Mouse (Mus musculus): Measurements from ENCODE around the gene Prkar2b. TPM values are rescaled to one million over a fixed set of nuclear protein-coding genes. Genes with fewer than 3 reads are reported as not detected.

Prkar2b gene
- total RNA-seq, 2 experiments from 2014 or later = 1.7 to 1.9 TPM

DNA sequence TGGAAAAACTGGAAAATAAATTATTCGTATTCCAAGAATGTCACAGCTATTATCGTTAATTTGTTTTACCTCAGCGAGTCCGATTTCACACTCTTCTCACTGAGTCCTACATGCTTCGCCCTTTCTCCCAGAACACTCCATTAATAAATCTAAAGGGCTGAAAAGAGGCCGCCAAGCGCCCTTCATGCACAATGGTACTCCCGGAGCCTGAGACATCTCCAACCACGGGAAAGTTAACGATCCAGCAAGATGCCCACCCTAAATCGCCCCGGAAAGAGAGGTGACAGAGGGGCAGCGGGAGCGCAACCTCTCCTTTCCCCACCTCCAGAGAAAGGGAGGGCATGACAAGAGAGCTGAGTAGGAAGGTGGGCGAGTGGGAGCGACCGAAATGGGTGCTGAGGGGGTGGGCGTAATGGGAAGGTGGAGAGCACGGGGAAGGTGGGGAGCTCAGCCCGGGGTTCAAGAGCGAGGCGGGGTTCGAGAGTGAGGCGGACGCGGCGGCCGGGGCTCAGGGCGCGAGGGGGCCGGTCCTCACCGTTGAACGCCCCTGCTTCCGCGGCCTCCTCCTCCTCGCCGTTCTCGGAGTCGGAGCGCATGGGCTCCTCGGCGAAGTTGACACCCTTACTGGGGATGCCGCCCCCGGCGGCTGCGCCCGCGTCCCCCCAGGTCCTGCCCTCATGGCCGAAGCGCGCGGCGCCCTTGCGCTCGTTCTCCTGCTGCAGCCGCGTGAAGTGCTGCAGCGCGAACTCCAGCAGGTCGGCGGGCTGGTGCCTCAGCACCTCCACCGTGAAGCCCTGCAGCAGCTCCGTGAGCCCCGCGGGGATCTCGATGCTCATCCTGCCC is 628 bp downstream of the Prkar2b start:
- intact Hi-C loops (cut with DNase I) = loop anchor here (5.0 kb wide), 1 partner anchor 93 kb away; no protein-coding TSS in a partner anchor
- DNase-seq = no peak

DNA sequence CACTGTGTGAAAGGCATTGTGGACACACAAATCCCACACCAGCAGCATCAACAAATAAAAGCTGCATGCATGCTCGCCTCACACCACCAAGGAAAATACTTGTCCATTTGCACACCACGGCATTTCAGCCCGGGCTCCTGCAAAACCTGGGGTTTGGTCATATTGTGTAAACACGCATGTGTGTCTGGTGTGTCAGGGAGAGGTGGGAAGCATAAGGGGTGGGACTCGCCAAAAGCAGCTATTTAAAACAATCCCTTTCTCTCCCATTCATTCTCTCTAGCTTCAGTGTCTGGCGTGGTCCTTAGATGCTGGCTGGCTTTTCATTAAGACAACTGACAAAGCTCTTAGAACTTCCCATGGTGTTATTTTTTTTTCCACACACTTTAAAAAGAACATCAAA is 1.4 kb downstream of the Prkar2b start:
- intact Hi-C loops (cut with DNase I) = loop anchor here (5.0 kb wide), 1 partner anchor 92 kb away; no protein-coding TSS in a partner anchor
- DNase-seq = no peak

DNA sequence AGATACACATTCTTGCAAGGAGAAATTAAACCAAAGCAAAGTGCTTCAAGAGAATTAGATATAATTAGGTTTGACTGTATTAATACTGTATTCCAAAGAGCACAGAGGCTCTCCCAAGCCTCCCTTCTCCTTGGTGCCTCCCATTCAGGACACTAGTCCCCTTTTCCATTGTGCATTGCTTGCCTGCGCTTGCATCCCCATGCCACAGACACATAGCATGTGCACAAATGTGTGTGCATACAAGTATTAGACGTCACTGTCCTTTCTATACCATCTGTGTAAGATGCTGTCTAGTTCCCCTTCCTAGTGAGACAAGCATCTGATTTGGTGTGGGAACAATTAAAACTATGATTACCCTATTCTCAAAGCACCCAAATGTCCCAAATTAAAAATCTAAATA is 2.0 kb downstream of the Prkar2b start:
- intact Hi-C loops (cut with DNase I) = no loop called here
- DNase-seq = no peak

DNA sequence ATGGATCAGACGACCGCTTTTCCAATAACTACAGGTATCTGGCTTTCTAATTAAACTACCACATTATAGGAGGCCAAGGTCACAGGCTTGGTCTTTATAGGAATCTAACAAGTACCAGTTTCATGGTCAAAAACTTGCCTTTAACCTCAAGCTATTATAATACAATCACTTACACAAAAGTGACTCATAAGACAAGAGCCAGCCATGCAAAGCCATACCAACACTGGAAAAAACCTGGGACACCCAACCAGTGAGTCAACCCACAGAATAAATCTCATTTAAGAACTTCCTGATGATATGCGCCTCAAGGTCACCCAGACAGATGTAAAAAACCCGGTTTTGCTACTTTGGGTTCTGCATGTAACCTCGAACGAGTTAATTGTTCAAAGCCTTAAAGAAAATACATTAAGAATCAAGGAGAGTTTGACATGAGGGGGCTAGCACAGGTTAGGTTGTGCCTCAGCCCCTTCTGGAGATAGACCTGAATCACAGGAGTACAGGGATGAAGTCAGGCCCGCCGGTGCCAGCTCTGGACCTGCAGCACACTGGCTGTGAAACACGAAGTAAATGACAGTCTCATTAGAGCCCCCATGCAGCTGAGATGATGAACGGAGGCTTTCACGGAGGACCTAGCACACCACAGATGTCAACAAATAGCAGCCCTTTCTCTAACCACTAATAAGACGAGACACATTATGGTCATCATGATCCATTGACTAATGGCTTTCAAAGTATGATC is 3.5 kb downstream of the Prkar2b start:
- no peak for DNase-seq
- intact Hi-C loops (cut with DNase I) = no loop called here

DNA sequence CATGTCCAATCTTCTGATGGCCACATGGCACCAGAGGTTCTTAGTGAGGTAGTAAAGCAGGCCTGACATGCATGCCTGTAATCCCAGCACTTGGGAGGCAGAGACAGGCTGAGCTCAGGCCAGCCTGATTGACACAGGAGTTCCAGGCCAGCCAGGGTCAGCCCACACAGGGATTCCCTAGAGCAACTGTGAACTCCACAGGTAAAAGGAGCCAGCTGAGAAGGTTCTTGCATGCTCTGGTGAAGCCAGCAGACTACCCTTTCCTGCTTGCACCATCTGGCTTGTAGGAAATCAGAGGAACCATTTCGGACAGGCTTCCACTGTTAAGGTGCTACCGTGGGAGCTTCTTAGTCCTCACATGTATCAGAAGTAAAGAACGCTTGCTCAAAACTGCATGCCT is 5.3 kb downstream of the Prkar2b start:
- no peak for DNase-seq
- intact Hi-C loops (cut with DNase I) = no loop called here

DNA sequence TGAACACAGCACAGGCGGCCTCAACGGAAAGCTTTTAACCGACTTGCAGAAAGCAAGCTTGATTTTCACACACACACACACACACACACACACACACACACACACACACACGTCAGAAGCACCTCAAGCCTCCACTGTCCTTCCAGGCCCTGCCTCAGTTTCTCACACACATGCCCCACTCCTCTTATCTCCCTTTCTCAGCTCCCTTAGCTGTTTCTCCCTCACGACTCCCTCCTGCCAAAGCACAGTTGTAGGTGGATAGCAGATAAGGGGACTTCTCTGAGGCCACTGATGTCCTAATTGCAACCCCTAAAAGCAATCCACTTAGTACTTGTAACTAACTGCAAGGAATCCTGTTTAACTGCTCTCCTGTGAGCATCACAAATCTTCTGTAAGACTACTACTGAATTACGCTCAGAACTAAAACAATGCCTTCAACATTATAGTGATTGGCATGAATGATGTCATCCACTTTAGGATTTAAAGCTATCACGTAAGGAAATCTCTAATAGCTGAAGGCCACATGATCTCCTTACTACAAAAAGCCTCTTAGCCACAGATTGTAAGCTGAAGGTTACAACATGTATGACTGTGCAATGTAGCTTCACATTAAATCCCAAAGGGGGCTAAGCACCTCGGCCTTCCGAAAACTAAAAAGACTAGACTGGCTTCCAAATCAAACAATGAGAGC is 6.5 kb downstream of the Prkar2b start:
- intact Hi-C loops (cut with DNase I) = no loop called here
- DNase-seq = no peak

DNA sequence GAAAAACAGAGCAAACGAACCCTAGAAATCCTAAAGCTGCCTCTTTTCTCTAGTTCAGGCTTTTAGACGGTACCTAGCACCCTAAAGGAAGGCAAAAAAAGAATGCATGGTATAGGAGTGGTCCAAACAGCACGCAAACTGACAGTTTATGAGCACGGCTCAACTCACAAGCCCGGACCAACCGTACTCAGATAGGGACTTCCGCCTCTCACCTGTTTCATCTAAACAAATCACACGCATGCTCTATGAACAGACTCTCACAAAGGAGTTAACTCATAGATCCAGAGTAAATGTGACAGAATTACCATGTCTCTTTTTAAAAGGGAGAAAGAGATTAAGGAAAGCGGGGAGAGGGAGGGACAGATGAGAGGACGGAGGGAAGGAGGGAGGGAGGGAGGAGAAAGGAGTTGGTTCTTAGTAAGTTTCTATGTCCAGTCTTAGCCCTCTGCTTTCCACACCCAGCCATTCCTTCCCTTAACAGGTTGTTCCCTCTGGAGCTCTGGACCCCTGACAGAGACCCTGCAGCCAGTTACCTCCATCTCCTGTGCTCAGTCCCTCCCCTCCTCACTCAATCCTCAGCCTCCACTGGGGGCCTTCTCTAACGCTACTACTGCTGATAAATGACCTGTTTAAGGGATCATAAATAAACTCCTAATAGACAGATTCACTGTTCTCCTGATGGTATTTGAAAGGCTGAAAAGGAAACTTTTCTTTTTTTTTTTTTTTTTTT is 7.3 kb downstream of the Prkar2b start:
- no peak for DNase-seq
- intact Hi-C loops (cut with DNase I) = no loop called here

DNA sequence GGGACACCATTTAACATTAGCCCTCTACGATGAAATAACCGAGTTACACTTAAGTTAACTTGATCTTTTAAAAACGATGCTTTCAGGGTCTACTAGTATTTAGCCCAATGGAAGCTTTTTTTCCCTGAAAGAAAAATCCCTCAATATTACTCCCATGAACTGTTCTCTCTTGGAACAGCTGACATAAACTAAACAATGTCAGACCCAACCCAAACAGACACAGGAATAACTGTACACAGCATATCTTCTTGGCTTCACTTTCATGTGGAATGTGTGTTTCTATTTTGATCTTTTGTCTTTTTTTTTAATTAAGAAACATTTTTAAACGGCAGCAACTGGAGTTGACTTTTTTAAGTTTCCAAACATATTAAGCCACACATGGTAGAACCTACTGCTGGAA is 8.2 kb downstream of the Prkar2b start:
- intact Hi-C loops (cut with DNase I) = no loop called here
- no peak for DNase-seq

DNA sequence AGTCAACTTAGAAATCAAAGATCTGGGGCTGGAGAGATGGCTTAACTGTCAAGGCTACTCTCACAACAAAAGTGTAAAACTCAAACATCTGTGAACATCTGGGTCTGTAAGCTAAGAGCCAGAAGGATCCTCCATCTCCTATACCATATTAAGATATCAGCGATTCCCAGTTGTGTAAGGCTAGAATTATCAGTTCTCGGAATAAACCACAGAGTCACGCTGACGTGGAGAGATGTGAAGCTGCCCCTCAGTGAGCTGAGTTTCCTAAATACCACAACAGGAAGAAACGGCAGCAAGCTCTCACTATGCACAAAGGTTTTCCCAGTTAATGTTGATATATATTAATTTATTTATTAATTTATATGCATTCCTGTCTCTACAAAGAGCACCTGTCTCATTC is 10.9 kb downstream of the Prkar2b start:
- DNase-seq = no peak
- intact Hi-C loops (cut with DNase I) = no loop called here

DNA sequence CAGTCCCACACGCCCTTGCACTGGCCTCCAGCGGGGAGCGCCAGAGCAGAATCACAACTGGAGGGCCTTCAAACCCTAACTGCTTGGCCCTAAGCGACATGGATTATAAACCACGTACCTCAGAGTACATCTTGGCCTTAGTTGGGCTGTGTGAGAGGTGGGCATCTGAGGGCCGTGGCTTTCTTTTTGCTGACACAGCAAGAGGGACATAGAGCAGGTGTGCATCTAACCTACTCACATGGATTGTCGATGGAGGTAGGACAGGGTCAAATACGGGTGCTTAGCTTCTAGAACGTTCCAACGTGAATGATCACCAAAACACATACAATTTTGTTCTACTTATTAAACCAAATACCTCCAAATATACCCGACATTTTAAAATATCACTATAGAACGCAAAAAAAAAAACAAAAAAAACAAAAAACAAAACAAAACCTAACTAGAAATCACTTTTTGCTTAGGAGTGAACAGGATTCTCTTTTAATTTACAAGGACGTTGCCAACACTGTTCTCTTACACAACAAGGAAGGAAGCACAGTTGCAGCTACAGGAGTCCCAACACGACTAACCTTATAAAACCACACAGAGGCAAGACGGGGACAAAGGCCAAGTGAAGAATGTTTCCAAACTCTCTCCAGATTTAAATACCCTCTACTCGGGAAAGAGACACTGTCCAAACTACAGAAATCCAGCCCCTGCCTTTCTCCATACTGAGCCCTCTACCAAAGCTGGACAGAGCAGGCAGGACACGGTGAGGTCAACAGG is 15.3 kb downstream of the Prkar2b start:
- DNase-seq = no peak
- intact Hi-C loops (cut with DNase I) = no loop called here

DNA sequence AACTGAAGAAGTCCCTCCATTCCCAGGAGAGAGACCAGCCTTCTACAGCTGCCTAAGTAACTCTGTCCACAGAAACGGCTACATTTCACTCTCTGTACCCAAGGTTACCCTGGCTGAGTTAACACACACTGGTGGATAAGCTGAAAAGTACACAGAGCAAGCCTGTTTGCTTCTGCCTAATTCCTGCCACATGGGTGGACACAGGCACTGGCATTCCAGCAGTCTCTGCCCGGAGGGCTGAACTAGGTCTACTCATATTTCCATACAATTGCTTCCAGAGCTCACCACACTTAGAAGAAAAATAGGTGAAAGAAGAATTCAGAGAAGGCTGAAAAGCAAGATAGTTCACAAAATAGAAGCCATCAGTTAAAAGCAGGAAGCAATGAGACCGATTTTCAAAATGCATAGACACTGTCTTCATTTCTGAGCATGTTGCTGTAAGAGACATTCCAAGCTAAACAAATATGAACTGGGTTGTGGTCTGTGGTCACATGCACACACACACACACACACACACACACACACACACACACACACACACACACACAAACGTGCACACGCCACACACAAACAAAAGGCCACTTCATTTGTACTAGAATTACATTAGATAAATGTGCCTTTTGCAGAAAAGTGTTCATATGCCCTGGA is 16.5 kb downstream of the Prkar2b start:
- DNase-seq = no peak

DNA sequence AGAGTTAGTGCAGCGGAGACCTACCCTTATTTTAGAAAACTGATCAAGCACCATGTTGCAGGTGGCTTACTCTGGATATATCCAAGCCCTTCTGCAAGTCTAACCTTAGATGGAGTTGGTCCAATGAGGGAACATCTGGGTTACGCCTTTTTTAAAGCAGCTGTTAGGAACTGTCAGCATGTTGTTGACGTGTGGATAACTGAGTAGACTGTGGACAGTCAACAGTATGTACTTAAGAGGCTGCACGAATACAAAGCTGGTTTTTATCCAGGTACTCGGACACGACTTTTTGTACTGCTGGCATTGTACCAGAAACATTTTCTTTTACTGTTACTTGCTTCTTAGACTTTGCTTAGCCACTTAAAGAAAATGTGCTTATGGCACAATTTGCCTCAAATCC is 27.6 kb downstream of the Prkar2b start:
- intact Hi-C loops (cut with DNase I) = no loop called here
- DNase-seq = no peak

More for the DNA sequence above, 16.5 kb downstream of the Prkar2b start:
- intact Hi-C loops (cut with DNase I) = no loop called here

DNA sequence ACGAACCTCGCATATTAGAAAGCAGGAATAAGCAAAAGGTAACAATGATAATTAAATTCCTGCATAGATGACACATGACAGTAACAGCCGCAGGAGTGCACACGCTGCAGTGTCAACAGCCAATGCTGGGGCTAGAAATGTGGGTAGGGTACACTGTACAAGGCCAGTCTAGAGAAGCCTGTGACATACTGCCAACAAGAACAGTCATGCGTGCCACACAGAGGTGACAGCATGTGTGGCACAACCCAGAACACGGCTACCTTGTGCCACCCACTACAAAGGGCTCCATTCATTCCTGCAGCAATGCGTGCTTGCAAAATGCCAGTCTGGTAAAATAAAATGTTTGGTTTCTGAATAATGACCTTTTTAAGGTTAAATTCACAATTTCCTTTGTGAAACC is 28.2 kb downstream of the Prkar2b start:
- intact Hi-C loops (cut with DNase I) = no loop called here
- no peak for DNase-seq

DNA sequence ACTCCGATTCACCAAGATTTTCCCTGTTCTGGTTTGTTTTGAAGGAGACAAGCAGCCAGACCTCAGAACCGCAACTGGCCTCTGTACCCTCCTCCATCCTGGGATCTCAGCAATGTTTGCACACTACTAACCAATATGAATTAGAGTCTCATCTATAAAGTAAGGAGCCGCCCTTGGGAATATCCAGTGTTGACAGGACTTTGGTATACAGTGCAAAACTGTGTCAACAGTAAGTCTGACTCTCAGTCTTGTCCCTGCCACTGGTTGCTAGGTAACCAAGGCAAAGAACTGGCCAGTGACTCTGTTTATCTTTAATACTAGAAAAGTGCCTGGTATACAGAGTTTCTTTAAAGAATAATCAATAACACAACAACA is 42.7 kb downstream of the Prkar2b start:
- intact Hi-C loops (cut with DNase I) = no loop called here
- DNase-seq = no peak

DNA sequence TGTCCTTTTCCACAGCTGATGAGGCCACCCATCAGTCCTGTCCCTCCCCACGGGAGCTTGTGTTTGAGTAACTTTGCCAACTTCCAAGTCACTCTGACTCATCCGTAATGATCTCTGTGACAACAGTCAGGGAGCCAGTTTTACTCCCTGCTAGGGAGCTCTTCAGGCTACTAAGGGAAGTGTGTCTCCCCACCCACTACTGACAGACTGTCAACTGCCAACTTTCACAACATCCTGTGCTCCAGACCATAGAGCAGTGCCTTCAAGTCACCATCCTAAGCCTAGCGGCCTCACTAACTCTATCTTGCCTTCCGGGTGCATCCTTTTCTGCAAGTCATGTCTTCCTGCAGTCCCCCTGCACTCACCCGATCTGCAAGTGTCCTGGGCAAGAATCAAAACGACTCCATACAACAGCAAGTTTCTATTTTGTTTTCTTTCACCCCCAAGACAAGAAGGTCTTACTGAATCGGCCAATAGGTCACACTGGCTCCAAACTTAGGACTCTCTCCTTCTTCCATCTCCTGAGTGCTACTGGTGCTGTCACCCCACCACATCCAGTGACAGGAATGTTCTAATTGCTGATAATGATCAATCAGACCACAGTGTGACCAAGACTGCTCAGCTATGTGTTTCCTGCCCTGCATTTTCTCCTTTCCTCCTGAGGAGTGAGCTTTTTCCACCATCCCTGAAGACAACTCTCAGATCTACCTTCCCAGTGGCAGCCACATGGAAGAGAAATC is 43.3 kb downstream of the Prkar2b start:
- DNase-seq = no peak
- intact Hi-C loops (cut with DNase I) = no loop called here

DNA sequence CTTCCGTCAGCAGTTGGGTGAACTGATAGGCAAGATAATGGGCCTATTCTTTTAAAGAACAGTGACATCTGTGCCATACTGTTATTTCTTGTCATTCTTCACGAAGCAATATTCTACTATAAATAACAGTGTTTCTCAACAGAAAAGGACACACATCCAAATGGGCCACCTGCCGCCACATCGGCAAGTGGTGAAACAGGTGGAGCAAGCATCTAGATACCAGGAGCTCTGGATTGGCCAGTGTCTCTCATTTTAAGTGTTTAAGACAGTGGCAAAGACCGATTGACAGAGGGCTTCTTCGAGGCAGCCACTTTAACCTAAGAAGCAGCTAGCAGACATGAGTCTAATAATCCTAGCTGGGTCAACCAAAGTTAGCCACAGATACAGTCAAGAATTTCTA is 44.6 kb downstream of the Prkar2b start:
- no peak for DNase-seq
- intact Hi-C loops (cut with DNase I) = no loop called here

DNA sequence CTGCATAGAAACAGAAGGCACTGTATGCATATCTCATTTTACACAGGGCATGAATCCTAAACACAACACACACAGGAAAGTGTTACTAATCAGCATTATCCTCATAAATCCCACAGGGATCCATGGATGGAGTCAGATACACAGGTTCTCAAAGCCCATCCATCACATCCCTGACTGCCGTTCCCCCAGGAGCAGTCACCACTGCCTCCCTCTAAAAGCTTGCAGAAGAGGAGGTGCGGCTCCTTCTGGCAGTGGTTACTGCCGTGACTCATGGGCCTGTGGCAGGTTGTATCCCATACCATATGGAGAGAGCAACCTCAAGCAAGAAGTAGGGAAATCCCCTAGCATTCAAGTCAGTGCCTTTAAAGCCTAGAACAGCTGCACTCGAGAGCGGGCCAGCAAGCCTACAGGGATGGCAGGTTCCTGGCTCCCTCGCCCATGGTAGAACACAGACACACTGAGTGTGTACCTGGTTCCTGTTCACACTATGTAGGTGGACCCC is 45.8 kb downstream of the Prkar2b start:
- intact Hi-C loops (cut with DNase I) = no loop called here

DNA sequence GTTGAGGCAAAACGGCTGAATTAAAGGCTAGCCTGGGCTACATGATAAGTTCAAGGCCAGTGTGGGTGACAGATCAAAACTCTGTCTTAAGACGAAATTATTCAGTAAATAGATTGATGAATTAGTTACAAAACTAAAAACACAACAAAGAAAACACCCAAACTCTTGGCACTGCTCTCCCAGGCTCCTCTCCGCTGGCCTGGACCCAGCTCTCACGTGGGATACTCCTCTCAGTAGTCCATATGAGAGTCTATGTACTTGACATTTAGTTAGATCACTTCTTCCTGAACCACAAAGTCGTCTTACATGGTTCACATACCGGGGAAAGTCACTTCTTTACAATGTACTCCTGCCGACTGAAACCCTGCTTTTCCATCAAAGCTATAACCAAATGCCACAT is 46.3 kb downstream of the Prkar2b start:
- intact Hi-C loops (cut with DNase I) = no loop called here
- DNase-seq = no peak

More for the DNA sequence above, 45.8 kb downstream of the Prkar2b start:
- DNase-seq = no peak

DNA sequence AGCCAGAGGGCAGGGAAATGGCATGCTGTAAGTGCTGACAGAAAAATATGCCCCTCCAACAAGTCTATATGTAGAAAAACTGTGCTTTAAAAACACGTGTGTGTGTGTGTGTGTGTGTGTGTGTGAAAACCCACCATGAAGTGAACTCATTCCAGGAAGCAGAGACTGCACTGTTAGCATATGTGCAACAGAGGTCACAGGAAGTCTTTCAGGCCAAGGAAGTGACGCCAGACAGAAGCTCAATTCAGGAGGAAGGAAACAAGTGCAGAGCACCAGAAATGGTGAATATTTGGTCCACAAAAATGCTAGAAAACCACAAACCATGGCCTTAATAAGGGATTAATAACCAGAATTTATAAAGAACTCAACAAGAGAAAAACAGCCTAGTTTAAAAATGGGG is 48.9 kb downstream of the Prkar2b start:
- intact Hi-C loops (cut with DNase I) = no loop called here
- no peak for DNase-seq
